Mouse (Mus musculus): ENCODE measurements around the gene Tspan4. TPM values are rescaled to one million over a fixed set of nuclear protein-coding genes. Genes with fewer than 3 reads are reported as not detected.
"Not testable (repeated sequence)": the region's sequence is repeated elsewhere in the genome, so short reads cannot be mapped to it uniquely, and the experiment has no call there.

Gene Tspan4
- polyA plus RNA-seq, 1 experiment from 2014 or later, result 71.4 TPM

DNA sequence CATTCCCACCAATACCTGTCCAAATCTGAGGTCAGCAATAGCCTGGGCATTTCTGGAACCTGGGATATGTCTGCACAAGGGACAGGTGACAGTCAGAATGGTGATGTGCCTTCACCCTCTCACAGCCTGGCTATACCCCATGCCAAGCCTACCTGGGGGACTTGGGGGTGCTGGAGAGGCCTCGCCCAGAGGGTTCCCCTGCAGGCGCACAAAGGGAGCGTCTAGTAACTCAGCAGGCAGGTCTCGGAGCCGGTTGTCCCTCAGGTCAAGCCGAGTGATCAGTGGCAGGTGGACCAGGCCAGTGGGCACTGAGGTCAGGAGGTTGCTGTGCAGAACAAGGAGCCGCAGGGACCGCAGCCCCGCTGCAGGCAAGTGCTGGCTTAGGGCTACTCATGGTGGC is 33.6 kb upstream of the Tspan4 start:
- Histone ChIP-seq H3K4me1 (peaks cover 46% of the 10 kb centered on the region), H3K36me3 (peaks cover 35% of the 10 kb centered on the region), H3K9ac (no peak overlapping the region), H3K4me3 (no peak overlapping the region), H3K9me3 (no peaks in the 10 kb centered on the region), H3K4me2 (no peak overlapping the region), H3K27ac (no peak overlapping the region), H3K27me3 (no peaks in the 10 kb centered on the region)
- 94% methylated on average over 9 of the region's 9 CpGs for WGBS
- ATAC-seq (ENCODE audit: insufficient number of reproducible peaks, low FRiP score, low TSS enrichment, low read depth), result no peak

- no peak for ATAC-seq (ENCODE audit: insufficient number of reproducible peaks, low FRiP score, low TSS enrichment, low read depth)
- 87% methylated on average over 13 of the region's 13 CpGs for WGBS
- Histone ChIP-seq H3K36me3 (peaks cover 35% of the 10 kb centered on the region), H3K4me3 (peak overlapping the region; percentile 45; the same call in 1 of the 2 replicates), H3K27ac (no peak overlapping the region), H3K4me1 (peaks cover 43% of the 10 kb centered on the region), H3K9ac (0 out of 2 replicates have a peak overlapping the region, but pooled peaks have one; percentile 17), H3K27me3 (no peaks in the 10 kb centered on the region), H3K9me3 (no peaks in the 10 kb centered on the region), H3K4me2 (peak overlapping the region; percentile 81; the same call in 1 of the 2 replicates)
Observed at GRCm38 (mm10) chr7:141442199-141442598, 32.8 kb upstream of the Tspan4 start.

- 16% methylated on average over 12 of the region's 12 CpGs for WGBS
- Histone ChIP-seq H3K36me3 (peaks cover 33% of the 10 kb centered on the region), H3K27ac (peak overlapping the region; percentile 62), H3K4me2 (peak overlapping the region; percentile 81), H3K9ac (peak overlapping the region; percentile 44), H3K4me1 (peaks cover 39% of the 10 kb centered on the region), H3K4me3 (peak overlapping the region; percentile 45), H3K9me3 (no peaks in the 10 kb centered on the region), H3K27me3 (no peaks in the 10 kb centered on the region)
- no peak for ATAC-seq (ENCODE audit: insufficient number of reproducible peaks, low FRiP score, low TSS enrichment, low read depth)
Observed at GRCm38 (mm10) chr7:141443081-141443821, 31.8 kb upstream of the Tspan4 start.

DNA sequence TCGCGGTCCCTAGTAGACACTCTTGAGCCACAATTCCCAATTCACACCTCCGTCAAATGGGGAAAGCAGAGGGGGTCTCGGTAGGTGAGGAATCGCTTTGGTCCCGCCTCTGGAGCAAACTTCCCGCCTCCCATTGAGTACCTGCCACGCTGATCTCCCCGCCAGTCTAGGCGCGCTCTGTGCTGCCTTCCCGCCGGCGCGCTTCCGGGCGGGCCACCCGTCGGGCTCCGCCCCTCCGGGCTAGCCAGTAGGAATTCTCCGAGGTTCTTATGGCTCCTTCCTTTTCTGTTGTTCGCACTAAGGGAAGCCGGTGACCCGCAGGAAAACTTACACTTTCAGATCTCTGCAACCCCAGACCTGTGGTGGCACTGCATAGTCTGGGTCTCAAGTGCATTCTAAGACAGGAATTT is 31.2 kb upstream of the Tspan4 start, which contains the start of gene Pidd1:
Gene Pidd1, minus strand, starts transcription at position 198 of the 410 bp plus-strand sequence.
- WGBS, result 0% methylated on average over 25 of the region's 25 CpGs

GRCm38 (mm10) chr7:141446374-141446773 is 28.7 kb upstream of the Tspan4 start:
- not testable (repeated sequence) for H3K4me2 ChIP-seq; ATAC-seq (ENCODE audit: insufficient number of reproducible peaks, low FRiP score, low TSS enrichment, low read depth); H3K9me3 ChIP-seq; H3K9ac ChIP-seq; H3K27me3 ChIP-seq; H3K27ac ChIP-seq; H3K4me3 ChIP-seq
- Histone ChIP-seq H3K36me3 (peaks cover 32% of the 10 kb centered on the region), H3K4me1 (peaks cover 42% of the 10 kb centered on the region)
- 74% methylated on average over 3 of the region's 3 CpGs for WGBS

More for the DNA sequence above, 31.2 kb upstream of the Tspan4 start, which contains the start of gene Pidd1:
- Histone ChIP-seq H3K4me3 (peak within 1 kb of the TSS; percentile 45), H3K9ac (peak within 1 kb of the TSS; percentile 44), H3K4me2 (peak within 1 kb of the TSS; percentile 81), H3K9me3 (no peaks in the 10 kb centered on the region), H3K36me3 (peaks cover 33% of the 10 kb centered on the region), H3K27me3 (no peaks in the 10 kb centered on the region), H3K4me1 (peaks cover 45% of the 10 kb centered on the region), H3K27ac (peak within 1 kb of the TSS; percentile 67)
- peak; percentile 52; the same call in 1 of the 2 replicates for ATAC-seq (ENCODE audit: insufficient number of reproducible peaks, low FRiP score, low TSS enrichment, low read depth)

GRCm38 (mm10) chr7:141447110-141447991 is 27.7 kb upstream of the Tspan4 start, which contains the start of gene Rplp2:
TSS of gene Rplp2 (plus strand) at chr7:141447370.
- Histone ChIP-seq H3K4me3 (peak within 1 kb of the TSS; percentile 88), H3K27ac (peak within 1 kb of the TSS; percentile 90), H3K4me1 (peaks cover 36% of the 10 kb centered on the region), H3K27me3 (no peaks in the 10 kb centered on the region), H3K9ac (peak within 1 kb of the TSS; percentile 81), H3K4me2 (peak within 1 kb of the TSS; percentile 53), H3K9me3 (no peaks in the 10 kb centered on the region), H3K36me3 (peaks cover 39% of the 10 kb centered on the region)
- ATAC-seq (ENCODE audit: insufficient number of reproducible peaks, low FRiP score, low TSS enrichment, low read depth), result peak; percentile 90
- WGBS, result under 1% methylated on average over 63 of the region's 63 CpGs

DNA sequence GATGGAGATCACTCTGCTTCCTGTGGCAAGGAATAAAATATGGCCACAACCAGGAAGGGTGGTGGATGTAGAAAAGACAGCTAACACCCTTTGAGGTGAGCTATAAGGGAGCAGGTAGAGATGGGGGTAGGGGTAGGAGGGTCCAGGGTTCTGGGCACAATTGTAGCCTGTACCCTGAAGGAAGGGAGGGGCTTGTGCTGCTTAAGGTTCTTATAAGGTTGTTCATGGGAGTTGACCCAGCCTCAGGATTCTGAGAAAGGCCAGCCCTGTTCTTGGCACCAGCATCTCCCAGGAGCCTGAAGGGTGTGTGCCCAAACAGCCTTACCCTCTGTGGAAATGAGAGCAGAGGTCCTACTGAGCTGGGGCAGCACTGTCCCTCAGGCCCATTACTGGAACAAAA is 23.1 kb upstream of the Tspan4 start:
- H3K4me1 ChIP-seq, result peaks cover 33% of the 10 kb centered on the region
- H3K27me3 ChIP-seq, result no peaks in the 10 kb centered on the region
- ATAC-seq (ENCODE audit: insufficient number of reproducible peaks, low FRiP score, low TSS enrichment, low read depth), result no peak
- H3K4me3 ChIP-seq, result no peak overlapping the region
- no peaks in the 10 kb centered on the region for H3K9me3 ChIP-seq
- no peak overlapping the region for H3K9ac ChIP-seq
- H3K4me2 ChIP-seq, result no peak overlapping the region
- peaks cover 39% of the 10 kb centered on the region for H3K36me3 ChIP-seq
- H3K27ac ChIP-seq, result no peak overlapping the region

GRCm38 (mm10) chr7:141453636-141454035 is 21.4 kb upstream of the Tspan4 start:
- H3K27ac ChIP-seq, result no peak overlapping the region
- WGBS, result 55% methylated on average over 2 of the region's 2 CpGs
- no peaks in the 10 kb centered on the region for H3K27me3 ChIP-seq
- H3K4me2 ChIP-seq, result no peak overlapping the region
- H3K4me1 ChIP-seq, result peaks cover 27% of the 10 kb centered on the region
- H3K9ac ChIP-seq, result no peak overlapping the region
- no peaks in the 10 kb centered on the region for H3K9me3 ChIP-seq
- H3K4me3 ChIP-seq, result no peak overlapping the region
- ATAC-seq (ENCODE audit: insufficient number of reproducible peaks, low FRiP score, low TSS enrichment, low read depth), result no peak
- peaks cover 35% of the 10 kb centered on the region for H3K36me3 ChIP-seq

GRCm38 (mm10) chr7:141454967-141455551 is 20.0 kb upstream of the Tspan4 start, which contains the start of gene Pnpla2:
TSS of gene Pnpla2 (plus strand) at chr7:141455198.
- Histone ChIP-seq H3K36me3 (peaks cover 31% of the 10 kb centered on the region), H3K27me3 (peaks cover 10% of the 10 kb centered on the region; the same call in 1 of the 2 replicates), H3K4me3 (peak within 1 kb of the TSS; percentile 63), H3K4me1 (peaks cover 18% of the 10 kb centered on the region), H3K4me2 (peak within 1 kb of the TSS; percentile 96), H3K27ac (peak within 1 kb of the TSS; percentile 62), H3K9me3 (no peaks in the 10 kb centered on the region), H3K9ac (peak within 1 kb of the TSS; percentile 47)
- peak; percentile 80 for ATAC-seq (ENCODE audit: insufficient number of reproducible peaks, low FRiP score, low TSS enrichment, low read depth)
- under 1% methylated on average over 45 of the region's 45 CpGs for WGBS

DNA sequence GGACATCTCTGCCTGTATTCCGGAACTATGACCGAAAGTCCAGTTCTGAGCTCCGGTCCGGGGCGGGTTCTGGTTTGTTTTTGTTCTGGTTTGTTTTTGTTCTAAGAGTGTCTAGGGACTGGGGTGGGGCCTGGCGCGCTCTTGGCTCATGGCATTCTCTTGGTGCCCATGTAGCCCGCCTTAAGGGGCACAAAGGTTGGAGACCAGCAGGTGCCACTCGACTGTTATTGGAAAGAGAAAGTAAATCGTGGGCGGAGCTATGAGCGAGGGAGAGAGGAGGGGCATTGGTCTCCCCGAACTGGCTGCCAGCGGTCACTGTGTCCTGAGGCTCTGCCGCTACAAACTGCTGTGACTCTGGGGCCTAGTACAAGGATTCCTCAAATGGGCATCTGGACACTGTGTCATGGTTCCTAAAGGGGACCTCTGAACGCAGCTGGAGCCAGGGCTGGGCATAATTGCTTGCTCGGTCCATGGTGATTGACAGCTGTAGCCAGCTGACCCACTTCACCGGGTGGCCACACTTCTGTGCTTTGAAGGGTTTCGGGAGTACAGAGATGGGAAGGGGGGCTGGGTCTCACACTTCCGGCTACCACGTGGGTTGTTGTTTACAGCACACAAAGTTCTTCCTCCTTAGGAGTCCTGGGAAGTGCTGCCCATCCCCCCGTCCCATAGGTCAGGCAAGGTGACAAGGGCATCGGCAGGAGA is 19.3 kb upstream of the Tspan4 start:
- peak overlapping the region; percentile 62 for H3K27ac ChIP-seq
- peak overlapping the region; percentile 96 for H3K4me2 ChIP-seq
- peaks cover 18% of the 10 kb centered on the region for H3K4me1 ChIP-seq
- H3K27me3 ChIP-seq, result peaks cover 17% of the 10 kb centered on the region
- WGBS, result 3% methylated on average over 23 of the region's 23 CpGs
- no peaks in the 10 kb centered on the region for H3K9me3 ChIP-seq
- peak overlapping the region; percentile 47 for H3K9ac ChIP-seq
- H3K4me3 ChIP-seq, result peak overlapping the region; percentile 63
- H3K36me3 ChIP-seq, result peaks cover 24% of the 10 kb centered on the region
- no peak for ATAC-seq (ENCODE audit: insufficient number of reproducible peaks, low FRiP score, low TSS enrichment, low read depth)

DNA sequence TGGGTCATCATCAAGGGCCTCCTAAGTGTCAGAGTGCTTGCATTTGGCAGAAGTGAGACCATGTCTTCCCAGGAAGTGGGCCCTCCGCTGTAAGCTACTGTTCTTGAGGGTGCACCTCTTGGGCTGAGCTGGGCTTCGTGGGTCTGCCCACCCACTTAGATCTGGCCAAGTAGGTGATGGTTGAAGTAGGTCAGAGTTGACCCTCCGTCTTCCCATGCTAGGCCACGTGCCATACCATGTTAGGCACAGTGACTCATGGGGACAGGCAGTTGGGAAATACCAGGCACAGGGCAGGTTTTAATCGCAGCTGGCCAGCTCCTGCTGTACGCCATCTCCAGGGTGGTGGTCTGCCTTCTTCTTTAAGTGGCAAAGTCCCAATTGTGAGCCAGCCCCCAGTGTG is 18.3 kb upstream of the Tspan4 start:
- Histone ChIP-seq H3K4me2 (no peak overlapping the region), H3K9me3 (no peaks in the 10 kb centered on the region)

More for the DNA sequence above, 18.3 kb upstream of the Tspan4 start:
- Histone ChIP-seq H3K4me3 (no peak overlapping the region), H3K27me3 (peaks cover 25% of the 10 kb centered on the region), H3K27ac (no peak overlapping the region), H3K4me1 (peaks cover 26% of the 10 kb centered on the region), H3K9ac (no peak overlapping the region), H3K36me3 (peaks cover 14% of the 10 kb centered on the region)
- no peak for ATAC-seq (ENCODE audit: insufficient number of reproducible peaks, low FRiP score, low TSS enrichment, low read depth)
- 87% methylated on average over 6 of the region's 6 CpGs for WGBS

Data from limb, embryonic 15.5 days (tissue).